Mouse (Mus musculus): ENCODE measurements around the gene Pik3c2g. TPM values are rescaled to one million over a fixed set of nuclear protein-coding genes. Genes with fewer than 3 reads are reported as not detected.

Gene Pik3c2g
- total and polyA plus RNA-seq, 3 experiments: not detected

GRCm38 (mm10) chr6:139966684-139967083, 379.7 kb downstream of the Pik3c2g start:
- Histone ChIP-seq H3K4me1 (ENCODE audit: control insufficient read depth in 1 of 2, insufficient read depth in 2 of 2, low read length in 2 of 2) (no peaks in the 10 kb centered on the region), H3K79me2 (ENCODE audit: control insufficient read depth, insufficient read depth, low read length, poor library complexity) (no peaks in the 10 kb centered on the region), H3K9me3 (replicated peaks; ENCODE audit: insufficient read depth, low read length) (no peaks in the 10 kb centered on the region), H3K27ac (ENCODE audit: control insufficient read depth, low read depth, low read length) (no peak overlapping the region), H3K27me3 (ENCODE audit: control insufficient read depth in 1 of 2, insufficient read depth in 2 of 2, low read length in 2 of 2) (no peaks in the 10 kb centered on the region), H3K9ac (ENCODE audit: control insufficient read depth, low read depth, low read length, poor library complexity, severe bottlenecking) (no peak overlapping the region), H3K36me3 (ENCODE audit: control insufficient read depth in 1 of 2, insufficient read depth in 2 of 2, low read length in 2 of 2) (no peaks in the 10 kb centered on the region), H3K4me3 (ENCODE audit: control insufficient read depth in 1 of 2, insufficient read depth in 1 of 2, low read depth in 2 of 2, low read length in 2 of 2) (no peak overlapping the region)
- DNase-seq (ENCODE audit: low read depth, low spot score): no peak
- TF ChIP-seq MAX (IDR thresholded peaks at IDR 0.05; ENCODE audit: low read length): no peak
- TF ChIP-seq ETS1 (IDR thresholded peaks at IDR 0.05; ENCODE audit: low read depth, low read length): no peak
- no peak for TF ChIP-seq BHLHE40 (IDR thresholded peaks at IDR 0.05; ENCODE audit: borderline replicate concordance, low read depth, low read length)
- no peak for TF ChIP-seq MEF2A (IDR thresholded peaks at IDR 0.05; ENCODE audit: extremely low read depth, insufficient replicate concordance, low read depth, low read length, poor library complexity, severe bottlenecking)
- TF ChIP-seq MXI1 (IDR thresholded peaks at IDR 0.05; ENCODE audit: low read depth, low read length): no peak
- no peak for TF ChIP-seq HCFC1 (IDR thresholded peaks at IDR 0.05; ENCODE audit: low read depth, low read length)
- TF ChIP-seq CHD2 (IDR thresholded peaks at IDR 0.05; ENCODE audit: low read length): no peak
- no peak for TF ChIP-seq SMC3 (IDR thresholded peaks at IDR 0.05; ENCODE audit: low read depth, low read length)
- no peak for TF ChIP-seq NELFE (IDR thresholded peaks at IDR 0.05; ENCODE audit: low read depth, low read length)
- TF ChIP-seq E2F4 (IDR thresholded peaks at IDR 0.05; ENCODE audit: borderline replicate concordance, low read depth, low read length): no peak
- TF ChIP-seq TBP (IDR thresholded peaks at IDR 0.05; ENCODE audit: low read depth, low read length): no peak
- no peak for TF ChIP-seq MAZ (IDR thresholded peaks at IDR 0.05; ENCODE audit: low read depth, low read length)
- TF ChIP-seq ELF1 (IDR thresholded peaks at IDR 0.05; ENCODE audit: low read depth, low read length): no peak

GRCm38 (mm10) chr6:139971608-139972298, 384.7 kb downstream of the Pik3c2g start:
- no peak overlapping the region for H3K9ac ChIP-seq (ENCODE audit: control insufficient read depth, low read depth, low read length, poor library complexity, severe bottlenecking)
- H3K4me3 ChIP-seq (ENCODE audit: control insufficient read depth in 1 of 2, insufficient read depth in 1 of 2, low read depth in 2 of 2, low read length in 2 of 2): no peak overlapping the region
- DNase-seq (ENCODE audit: low read depth, low spot score): no peak
- no peaks in the 10 kb centered on the region for H3K79me2 ChIP-seq (ENCODE audit: control insufficient read depth, insufficient read depth, low read length, poor library complexity)
- no peaks in the 10 kb centered on the region for H3K36me3 ChIP-seq (ENCODE audit: control insufficient read depth in 1 of 2, insufficient read depth in 2 of 2, low read length in 2 of 2)
- TF ChIP-seq ZKSCAN1 (IDR thresholded peaks at IDR 0.05; ENCODE audit: low read depth, low read length) (no peak), MAX (IDR thresholded peaks at IDR 0.05; ENCODE audit: low read length) (no peak), ZC3H11A (IDR thresholded peaks at IDR 0.05; ENCODE audit: low read depth, low read length) (no peak), MXI1 (IDR thresholded peaks at IDR 0.05; ENCODE audit: low read depth, low read length) (no peak), POLR2AphosphoS2 (IDR thresholded peaks at IDR 0.05; ENCODE audit: low read length) (no peak), ZMIZ1 (IDR thresholded peaks at IDR 0.05; ENCODE audit: low read depth, low read length) (no peak), KAT2A (conservative IDR thresholded peaks at IDR 0.05; ENCODE audit: low read depth, low read length) (no peak), RCOR1 (IDR thresholded peaks at IDR 0.05; ENCODE audit: low read depth, low read length) (no peak), CHD2 (IDR thresholded peaks at IDR 0.05; ENCODE audit: low read length) (no peak), NELFE (IDR thresholded peaks at IDR 0.05; ENCODE audit: low read depth, low read length) (no peak), POLR2AphosphoS5 (IDR thresholded peaks at IDR 0.05; ENCODE audit: borderline replicate concordance, low read depth, low read length) (no peak)
- H3K27ac ChIP-seq (ENCODE audit: control insufficient read depth, low read depth, low read length): no peak overlapping the region
- H3K9me3 ChIP-seq (replicated peaks; ENCODE audit: insufficient read depth, low read length): no peaks in the 10 kb centered on the region
- H3K4me1 ChIP-seq (ENCODE audit: control insufficient read depth in 1 of 2, insufficient read depth in 2 of 2, low read length in 2 of 2): no peaks in the 10 kb centered on the region
- H3K27me3 ChIP-seq (ENCODE audit: control insufficient read depth in 1 of 2, insufficient read depth in 2 of 2, low read length in 2 of 2): no peaks in the 10 kb centered on the region

Data from MEL (cell line).